Mouse (Mus musculus): ENCODE data around the gene Psg19. TPM values are rescaled to one million over a fixed set of nuclear protein-coding genes. Genes with fewer than 3 reads are reported as not detected.
A peak's percentile ranks its signal among the peaks of the same experiment; 100 is the strongest.
"Not testable (repeated sequence)": the region's sequence is repeated elsewhere in the genome, so short reads cannot be mapped to it uniquely, and the experiment has no call there.

The Psg19 gene
- polyA plus RNA-seq, 1 experiment from 2014 or later = not detected

DNA sequence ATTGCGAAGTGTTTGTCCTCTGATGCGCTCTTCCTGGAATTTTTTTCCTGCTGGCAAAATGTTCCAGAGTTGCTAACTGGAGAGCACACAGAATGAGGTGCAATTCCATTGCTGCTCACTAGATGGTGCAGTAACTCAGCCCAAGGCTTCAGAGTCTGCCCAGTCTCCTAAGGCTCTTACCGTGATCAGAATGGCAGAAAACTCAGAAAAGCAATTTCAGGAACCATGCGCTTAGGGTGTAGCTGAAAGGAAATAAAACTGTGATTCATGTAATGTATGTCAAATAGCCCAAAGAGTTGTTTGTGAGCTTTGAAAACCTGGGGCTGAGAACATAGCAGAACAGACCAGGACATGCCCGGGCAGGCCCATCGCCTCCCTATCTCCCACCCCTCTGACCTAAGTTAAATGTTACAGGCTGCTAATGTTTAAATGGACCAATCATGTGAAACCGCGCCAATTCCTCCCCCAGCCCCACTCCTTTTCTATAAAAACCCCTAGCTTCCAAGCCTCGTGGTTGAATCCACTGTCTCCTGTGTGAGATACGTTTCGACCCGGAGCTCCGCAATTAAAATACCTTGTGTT, 48.3 kb downstream of the Psg19 start:
- H3K4me3 ChIP-seq (ENCODE audit: low read depth, low read length); H3K9ac ChIP-seq (ENCODE audit: low read depth, low read length); H3K9me3 ChIP-seq (replicated peaks; ENCODE audit: control insufficient read depth, low read length, poor library complexity, severe bottlenecking); H3K4me1 ChIP-seq (ENCODE audit: control insufficient read depth, insufficient read depth, low read length); H3K27ac ChIP-seq (ENCODE audit: low read length); H3K36me3 ChIP-seq (ENCODE audit: control insufficient read depth, insufficient read depth, low read length); H3K27me3 ChIP-seq (ENCODE audit: control insufficient read depth, insufficient read depth, low read depth, low read length); H3K4me2 ChIP-seq (ENCODE audit: low read length): not testable (repeated sequence)
- WGBS = 54% methylated on average over 11 of the region's 13 CpGs
- ATAC-seq = peak; percentile 89

DNA sequence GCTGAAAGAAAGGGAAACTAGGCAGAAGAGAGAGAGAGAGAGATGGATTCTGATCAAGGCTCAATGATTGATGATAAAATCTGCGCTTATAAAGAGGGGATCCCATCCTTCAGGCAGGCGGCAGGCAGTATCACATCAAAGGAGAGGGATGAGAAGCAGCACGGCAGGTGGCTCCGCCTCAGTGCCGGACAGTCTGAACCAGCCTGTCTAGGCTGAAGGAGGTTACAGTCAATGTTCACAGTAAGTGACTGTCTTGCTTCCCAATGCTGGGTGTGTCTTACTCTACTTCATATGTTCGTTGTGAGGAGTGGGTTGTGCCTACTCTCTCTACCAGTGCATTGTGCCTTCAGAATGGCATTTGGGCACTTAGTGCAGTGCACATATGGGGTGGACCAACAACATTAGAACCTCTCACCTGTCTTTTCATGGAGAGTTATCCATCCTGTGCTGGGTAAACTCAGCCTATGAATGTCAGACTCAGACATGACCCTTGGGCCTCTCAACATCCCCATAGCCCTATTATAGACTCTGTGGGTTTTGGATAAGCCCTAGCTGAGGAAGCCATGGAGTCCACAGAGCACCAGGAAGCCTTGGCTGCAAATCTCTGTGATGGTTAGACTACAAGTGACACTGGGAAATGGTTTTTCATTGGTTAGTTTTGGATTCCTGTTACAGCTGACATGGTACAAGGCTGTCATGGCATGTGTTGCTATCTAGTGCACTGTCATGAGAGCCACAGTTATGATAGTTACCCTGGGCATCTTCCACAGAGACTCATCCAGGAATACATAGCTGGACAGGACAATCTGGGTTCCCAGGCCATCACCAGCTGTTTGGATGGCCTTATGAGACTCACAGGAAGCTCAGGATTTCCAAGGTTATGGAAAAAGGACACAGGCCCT, 49.1 kb downstream of the Psg19 start:
- H3K4me2 ChIP-seq (ENCODE audit: low read length) = no peak overlapping the region
- H3K9me3 ChIP-seq (replicated peaks; ENCODE audit: control insufficient read depth, low read length, poor library complexity, severe bottlenecking) = 0 out of 2 replicates have a peak, but pooled peaks cover 4% of the 10 kb centered on the region
- no peak overlapping the region for H3K9ac ChIP-seq (ENCODE audit: low read depth, low read length)
- ATAC-seq = peak; percentile 55
- no peaks in the 10 kb centered on the region for H3K27me3 ChIP-seq (ENCODE audit: control insufficient read depth, insufficient read depth, low read depth, low read length)
- H3K4me3 ChIP-seq (ENCODE audit: low read depth, low read length) = no peak overlapping the region
- H3K36me3 ChIP-seq (ENCODE audit: control insufficient read depth, insufficient read depth, low read length) = no peaks in the 10 kb centered on the region
- H3K27ac ChIP-seq (ENCODE audit: low read length) = no peak overlapping the region
- H3K4me1 ChIP-seq (ENCODE audit: control insufficient read depth, insufficient read depth, low read length) = no peaks in the 10 kb centered on the region
- 11% methylated on average over 6 of the region's 6 CpGs for WGBS

GRCm38 (mm10) chr7:18747420-18747819, 50.9 kb downstream of the Psg19 start:
- not testable (repeated sequence) for H3K9me3 ChIP-seq (replicated peaks; ENCODE audit: control insufficient read depth, low read length, poor library complexity, severe bottlenecking)
- WGBS = 38% methylated on average over 2 of the region's 2 CpGs

GRCm38 (mm10) chr7:18746189-18746860, 52.0 kb downstream of the Psg19 start:
- Histone ChIP-seq H3K27me3 (ENCODE audit: control insufficient read depth, insufficient read depth, low read depth, low read length) (no peaks in the 10 kb centered on the region), H3K9ac (ENCODE audit: low read depth, low read length) (peak overlapping the region; percentile 57; the same call in 1 of the 2 replicates), H3K4me1 (ENCODE audit: control insufficient read depth, insufficient read depth, low read length) (no peaks in the 10 kb centered on the region), H3K4me3 (ENCODE audit: low read depth, low read length) (peak overlapping the region; percentile 36), H3K9me3 (replicated peaks; ENCODE audit: control insufficient read depth, low read length, poor library complexity, severe bottlenecking) (0 out of 2 replicates have a peak, but pooled peaks cover 4% of the 10 kb centered on the region), H3K4me2 (ENCODE audit: low read length) (peak overlapping the region; percentile 54), H3K27ac (ENCODE audit: low read length) (peak overlapping the region; percentile 61; the same call in 1 of the 2 replicates), H3K36me3 (ENCODE audit: control insufficient read depth, insufficient read depth, low read length) (no peaks in the 10 kb centered on the region)
- WGBS = 7% methylated on average over 20 of the region's 20 CpGs
- ATAC-seq = peak; percentile 61

More at GRCm38 (mm10) chr7:18747420-18747819, 50.9 kb downstream of the Psg19 start:
- H3K27me3 ChIP-seq (ENCODE audit: control insufficient read depth, insufficient read depth, low read depth, low read length); H3K27ac ChIP-seq (ENCODE audit: low read length); H3K36me3 ChIP-seq (ENCODE audit: control insufficient read depth, insufficient read depth, low read length); H3K4me2 ChIP-seq (ENCODE audit: low read length); H3K4me1 ChIP-seq (ENCODE audit: control insufficient read depth, insufficient read depth, low read length); ATAC-seq; H3K9ac ChIP-seq (ENCODE audit: low read depth, low read length); H3K4me3 ChIP-seq (ENCODE audit: low read depth, low read length): not testable (repeated sequence)

Other genes starting within 250 kb of the Psg19 start
- gene Psg27, start 231.2 kb downstream of the Psg19 start, polyA plus RNA-seq (2015; fragmentation: Nextera tagmentation; extraction: Ambion mirVana) = not detected in 2 replicates
- not detected in 2 replicates for gene Psg23, start 182.0 kb downstream of the Psg19 start, polyA plus RNA-seq (2015; fragmentation: Nextera tagmentation; extraction: Ambion mirVana)
- not detected in 2 replicates for gene Psg21, start 141.8 kb downstream of the Psg19 start, polyA plus RNA-seq (2015; fragmentation: Nextera tagmentation; extraction: Ambion mirVana)
- not detected in 2 replicates for gene Psg20, start 112.3 kb downstream of the Psg19 start, polyA plus RNA-seq (2015; fragmentation: Nextera tagmentation; extraction: Ambion mirVana)
- not detected in 2 replicates for gene Psg22, start 80.4 kb downstream of the Psg19 start, polyA plus RNA-seq (2015; fragmentation: Nextera tagmentation; extraction: Ambion mirVana)
- gene Psg17, start 23.1 kb upstream of the Psg19 start, polyA plus RNA-seq (2015; fragmentation: Nextera tagmentation; extraction: Ambion mirVana) = 0.09 TPM in 1 of 2 replicates, not detected in the other
- gene Mill2, start 41.4 kb upstream of the Psg19 start, polyA plus RNA-seq (2015; fragmentation: Nextera tagmentation; extraction: Ambion mirVana) = 0.45 and 0.69 TPM in 2 replicates
- 25.4 and 29.9 TPM in 2 replicates for gene Pglyrp1, start 72.8 kb upstream of the Psg19 start, polyA plus RNA-seq (2015; fragmentation: Nextera tagmentation; extraction: Ambion mirVana)
- gene Ccdc61, start 111.9 kb upstream of the Psg19 start, polyA plus RNA-seq (2015; fragmentation: Nextera tagmentation; extraction: Ambion mirVana) = 24.7 and 31.2 TPM in 2 replicates
- 11.9 and 14.3 TPM in 2 replicates for gene Nova2, start 127.4 kb upstream of the Psg19 start, polyA plus RNA-seq (2015; fragmentation: Nextera tagmentation; extraction: Ambion mirVana)
- 0.52 and 0.79 TPM in 2 replicates for gene Nanos2, start 188.9 kb upstream of the Psg19 start, polyA plus RNA-seq (2015; fragmentation: Nextera tagmentation; extraction: Ambion mirVana)
- 3.9 and 5.1 TPM in 2 replicates for gene Mypop, start 192.7 kb upstream of the Psg19 start, polyA plus RNA-seq (2015; fragmentation: Nextera tagmentation; extraction: Ambion mirVana)
- gene Irf2bp1, start 205.5 kb upstream of the Psg19 start, polyA plus RNA-seq (2015; fragmentation: Nextera tagmentation; extraction: Ambion mirVana) = 26.0 and 26.7 TPM in 2 replicates
- not detected in 2 replicates for gene Foxa3, start 225.0 kb upstream of the Psg19 start, polyA plus RNA-seq (2015; fragmentation: Nextera tagmentation; extraction: Ambion mirVana)
- 25.6 and 28.7 TPM in 2 replicates for gene Sympk, start 225.9 kb upstream of the Psg19 start, polyA plus RNA-seq (2015; fragmentation: Nextera tagmentation; extraction: Ambion mirVana)

Data from midbrain, embryonic 16.5 days (tissue).